Mouse (Mus musculus) bone marrow, adult 2 months (tissue): ENCODE measurements around the gene Fcmr. TPM values are rescaled to one million over a fixed set of nuclear protein-coding genes. Genes with fewer than 3 reads are reported as not detected.

Experiments
- H3K27ac ChIP-seq: fragments of 200-500 bp; 2 replicates; pipeline ENCODE4 v1.5.1; 2012; ENCODE audit warnings: low read depth, mild to moderate bottlenecking, control low read depth, inconsistent platforms, low read length; ENCODE audit not compliant: control insufficient read depth, poor library complexity, insufficient read depth
- H3K4me1 ChIP-seq: fragments of 200-500 bp; 2 replicates; pipeline ENCODE4 v1.6.1; 2011; ENCODE audit warnings: low read length; ENCODE audit not compliant: control insufficient read depth, insufficient read depth
- H3K4me3 ChIP-seq: fragments of 200-500 bp; replicated peaks from 2 replicates; pipeline ENCODE3; 2011; ENCODE audit warnings: mild to moderate bottlenecking, low read depth, low read length, control low read depth; ENCODE audit not compliant: control insufficient read depth
- CTCF ChIP-seq: fragments of 200-500 bp; IDR thresholded peaks from 2 replicates; pipeline ENCODE4 v1.5.1; 2011; ENCODE audit warnings: low read length, control low read depth; ENCODE audit not compliant: control insufficient read depth, insufficient read depth
- POLR2A ChIP-seq: fragments of 200-500 bp; IDR thresholded peaks from 2 replicates; pipeline ENCODE4 v1.6.1; 2011; ENCODE audit warnings: low read depth, mild to moderate bottlenecking, control low read depth, low read length, borderline replicate concordance; ENCODE audit not compliant: control insufficient read depth
- WGBS: fragments of 180-500 bp; shearing (Covaris S2); methylation state at CpG from one replicate; pipeline ENCODE4 v1.1.7; 2018; 5-methylcytosine and 5-hydroxymethylcytosine counted together
- polyA plus RNA-seq: library from polyadenylated mRNA; stranded (reverse); fragments of >200 nt; gene quantifications from 2 replicates; pipeline ENCODE4 v1.2.4, GENCODE M21; 2011; ENCODE audit warnings: low replicate concordance; ENCODE audit not compliant: missing spikeins, insufficient read depth, insufficient read length

The Fcmr gene
- polyA plus RNA-seq, 1 experiment: 36.6 TPM

- no peak overlapping the region for H3K4me3 ChIP-seq
- WGBS: 47% methylated on average over 3 of the region's 3 CpGs
- no peak overlapping the region for H3K27ac ChIP-seq
- TF ChIP-seq CTCF (peak; percentile 20; the same call in 1 of the 2 replicates), POLR2A (no peak)
- H3K4me1 ChIP-seq: peaks cover 2% of the 10 kb centered on the region
These were observed 9.7 kb downstream of the Fcmr start for GRCm38 (mm10) chr1:130875139-130875538.

GRCm38 (mm10) chr1:130875910-130876309 lies 10.4 kb downstream of the Fcmr start:
- TF ChIP-seq CTCF (no peak), POLR2A (no peak)
- peaks cover 2% of the 10 kb centered on the region for H3K4me1 ChIP-seq
- no peak overlapping the region for H3K27ac ChIP-seq
- 75% methylated on average over 3 of the region's 3 CpGs for WGBS
- H3K4me3 ChIP-seq: no peak overlapping the region

GRCm38 (mm10) chr1:130876931-130877509 lies 11.6 kb downstream of the Fcmr start:
- 20% methylated on average over 3 of the region's 3 CpGs for WGBS
- TF ChIP-seq CTCF (no peak), POLR2A (no peak)
- no peak overlapping the region for H3K4me3 ChIP-seq
- peaks cover 2% of the 10 kb centered on the region for H3K4me1 ChIP-seq
- no peak overlapping the region for H3K27ac ChIP-seq

GRCm38 (mm10) chr1:130877889-130878614 lies 12.6 kb downstream of the Fcmr start:
- 3% methylated on average over 43 of the region's 43 CpGs for WGBS
- Histone ChIP-seq H3K4me1 (peaks cover 1% of the 10 kb centered on the region), H3K27ac (no peak overlapping the region; the same call in 1 of the 2 replicates), H3K4me3 (no peak overlapping the region)
- TF ChIP-seq POLR2A: no peak
- TF ChIP-seq CTCF: no peak

GRCm38 (mm10) chr1:130879927-130880326 lies 14.5 kb downstream of the Fcmr start:
- Histone ChIP-seq H3K4me3 (no peak overlapping the region), H3K4me1 (no peaks in the 10 kb centered on the region), H3K27ac (no peak overlapping the region)
- WGBS: 81% methylated on average over 7 of the region's 7 CpGs
- TF ChIP-seq POLR2A: no peak
- no peak for TF ChIP-seq CTCF

GRCm38 (mm10) chr1:130883146-130883545 lies 17.7 kb downstream of the Fcmr start:
- 82% methylated on average over 4 of the region's 4 CpGs for WGBS
- TF ChIP-seq CTCF: no peak
- H3K27ac ChIP-seq: no peak overlapping the region
- H3K4me3 ChIP-seq: no peak overlapping the region
- no peaks in the 10 kb centered on the region for H3K4me1 ChIP-seq

- no peak within 1 kb of the TSS for H3K27ac ChIP-seq
- TF ChIP-seq POLR2A (no peak), CTCF (no peak)
- no peak within 1 kb of the TSS for H3K4me3 ChIP-seq
- H3K4me1 ChIP-seq: no peaks in the 10 kb centered on the region
These were observed 21.9 kb downstream of the Fcmr start, which contains the start of gene Il24 for GRCm38 (mm10) chr1:130887354-130887753. Il24 (minus strand) TSS chr1:130887454.

GRCm38 (mm10) chr1:130892446-130892845 lies 27.0 kb downstream of the Fcmr start:
- WGBS: 53% methylated on average over 1 of the region's 1 CpGs
- TF ChIP-seq POLR2A (no peak), CTCF (no peak)
- H3K27ac ChIP-seq: no peak overlapping the region
- no peaks in the 10 kb centered on the region for H3K4me1 ChIP-seq
- no peak overlapping the region for H3K4me3 ChIP-seq
